Mouse (Mus musculus) NIH3T3 (cell line): ENCODE measurements around the gene Celf5.

Experiments
- DNase-seq: peaks from one replicate; pipeline ENCODE4 v3.0.0-alpha.2; 2012; ENCODE audit warnings: low read depth

The Celf5 gene

GRCm38 (mm10) chr10:81472403-81473002 lies 10.0 kb downstream of the Celf5 start:
- no peak for DNase-seq

- DNase-seq = no peak
Observed at GRCm38 (mm10) chr10:81470454-81470853, 12.1 kb downstream of the Celf5 start.

- DNase-seq = no peak
Observed at GRCm38 (mm10) chr10:81469253-81469652, 13.3 kb downstream of the Celf5 start.

- DNase-seq = no peak
Observed at GRCm38 (mm10) chr10:81467670-81468235, 14.8 kb downstream of the Celf5 start.

GRCm38 (mm10) chr10:81466881-81467280 lies 15.6 kb downstream of the Celf5 start:
- no peak for DNase-seq

GRCm38 (mm10) chr10:81466066-81466465 lies 16.4 kb downstream of the Celf5 start:
- no peak for DNase-seq

GRCm38 (mm10) chr10:81465265-81465645 lies 17.3 kb downstream of the Celf5 start:
- peak; percentile 37 for DNase-seq

GRCm38 (mm10) chr10:81464405-81465264 lies 17.9 kb downstream of the Celf5 start:
- DNase-seq = no peak

GRCm38 (mm10) chr10:81463531-81463930 lies 19.0 kb downstream of the Celf5 start:
- DNase-seq = no peak

GRCm38 (mm10) chr10:81462917-81463316 lies 19.6 kb downstream of the Celf5 start:
- DNase-seq = no peak

- no peak for DNase-seq
Observed at GRCm38 (mm10) chr10:81462415-81462804, 20.1 kb downstream of the Celf5 start.

GRCm38 (mm10) chr10:81461673-81462414 lies 20.7 kb downstream of the Celf5 start:
- no peak for DNase-seq

- DNase-seq = no peak
Observed at GRCm38 (mm10) chr10:81460951-81461350, 21.6 kb downstream of the Celf5 start.

- no peak for DNase-seq
Observed at GRCm38 (mm10) chr10:81460471-81460870, 22.0 kb downstream of the Celf5 start.

- DNase-seq = no peak
Observed at GRCm38 (mm10) chr10:81459399-81459798, 23.1 kb downstream of the Celf5 start.

GRCm38 (mm10) chr10:81458267-81458666 lies 24.2 kb downstream of the Celf5 start:
- DNase-seq = no peak

- no peak for DNase-seq
Observed at GRCm38 (mm10) chr10:81457624-81458023, 24.9 kb downstream of the Celf5 start.

- no peak for DNase-seq
Observed at GRCm38 (mm10) chr10:81456983-81457563, 25.4 kb downstream of the Celf5 start.

GRCm38 (mm10) chr10:81455181-81455895 lies 27.2 kb downstream of the Celf5 start, which contains the start of gene Nfic:
Gene Nfic, minus strand, starts transcription at chr10:81455635.
- DNase-seq = no peak

- DNase-seq = no peak
Observed at GRCm38 (mm10) chr10:81454106-81454505, 28.4 kb downstream of the Celf5 start.

- no peak for DNase-seq
Observed at GRCm38 (mm10) chr10:81452947-81453288, 29.6 kb downstream of the Celf5 start.
